Mouse (Mus musculus): ENCODE measurements at regions not wholly inside any gene's neighbourhood (a gene's known extent, or its start where the extent isn't known, plus 50 kb on each side); places are given as distances from the start of the nearest gene placed in this dataset.

DNA sequence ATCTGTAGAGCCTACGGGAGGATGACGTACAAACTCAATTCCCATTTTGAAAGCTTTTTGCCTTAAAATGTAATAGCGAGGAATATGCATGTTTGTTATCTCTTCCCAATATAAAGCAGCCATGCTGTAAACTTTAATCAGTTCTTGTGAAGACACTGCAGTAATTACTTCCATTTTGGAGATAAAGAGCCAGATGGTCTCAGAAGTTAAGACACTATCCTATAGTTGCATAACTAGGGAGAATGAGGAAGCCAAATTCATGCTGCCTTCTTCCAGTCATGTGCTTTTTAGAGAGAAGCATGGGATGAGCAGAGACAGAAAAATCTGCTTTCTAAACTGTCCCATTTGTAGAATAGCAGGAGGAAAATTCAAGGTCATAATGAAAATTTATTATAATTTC, 504.0 kb downstream of the Nuf2 start:
- no peak for TF ChIP-seq CTCF (IDR thresholded peaks at IDR 0.05)
- no peak for TF ChIP-seq EP300 (IDR thresholded peaks at IDR 0.05)
